ENCODE assay signal across 24 mouse cellular contexts in the genomic region with DNA sequence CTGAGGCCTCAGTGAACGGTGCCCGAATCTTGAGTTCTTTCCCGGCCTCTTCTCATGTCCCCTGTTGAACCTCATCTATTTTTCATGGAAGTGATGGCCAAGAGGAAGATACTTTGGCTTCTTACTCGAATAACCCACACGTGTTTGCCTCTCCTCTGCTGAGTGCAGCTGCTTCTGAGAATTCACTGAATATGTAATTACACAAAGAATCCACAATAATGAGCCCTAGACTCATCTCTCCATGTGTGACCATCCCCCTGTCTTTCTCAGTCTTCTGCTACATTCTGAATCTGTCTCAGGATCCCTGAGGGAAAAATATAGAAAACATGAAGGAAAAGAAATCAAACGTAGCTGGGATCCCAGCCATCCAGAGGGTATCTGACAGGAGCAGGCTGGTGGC. TPM values are rescaled to one million over a fixed set of nuclear protein-coding genes. Genes with fewer than 3 reads are reported as not detected.
"Had no signal": no experiment of that assay in that cellular context is flagged by ENCODE, and none has a peak within 500 bp of the region (broad histone marks: within the 10 kb centered on the region; RNA-seq: fewer than 3 reads in every experiment).

No protein-coding gene starts in this region.

- H3K9me3 ChIP-seq: midbrain, embryonic 10.5 days; midbrain, embryonic 12.5 days; neural tube, embryonic 13.5 days; neural tube, embryonic 15.5 days had no signal

- DNase-seq: lung, adult 18-20 months; lung, embryonic 14.5 days; lung, postnatal 10 days; lung, postnatal 4 days; midbrain, embryonic 14.5 days; retina, postnatal 1 day; right cerebral cortex, adult 18-20 months; right cerebral cortex, postnatal 25 days; right cerebral cortex, postnatal 4 days; spleen, adult 18-20 months; thymus, adult 18-20 months; thymus, postnatal 14 days; thymus, postnatal 36 days had no signal

- H3K4me2 ChIP-seq: lung, embryonic 14.5 days; midbrain, embryonic 12.5 days; neural tube, embryonic 13.5 days; neural tube, embryonic 15.5 days had no signal

- H3K27me3 ChIP-seq: midbrain, embryonic 12.5 days; neural tube, embryonic 15.5 days had no signal

- H3K4me1 ChIP-seq: midbrain, embryonic 10.5 days; midbrain, embryonic 12.5 days had no signal

- H3K4me3 ChIP-seq: midbrain, embryonic 10.5 days; midbrain, embryonic 12.5 days; myocyte; neural tube, embryonic 13.5 days; neural tube, embryonic 15.5 days had no signal

- ATAC-seq: midbrain, embryonic 16.5 days had no signal

- H3K9ac ChIP-seq: lung, embryonic 14.5 days; midbrain, embryonic 12.5 days; neural tube, embryonic 13.5 days; neural tube, embryonic 15.5 days had no signal

- H3K27ac ChIP-seq: midbrain, embryonic 10.5 days; midbrain, embryonic 12.5 days; neural tube, embryonic 13.5 days; neural tube, embryonic 15.5 days had no signal

- H3K36me3 ChIP-seq: midbrain, embryonic 10.5 days; midbrain, embryonic 12.5 days; neural tube, embryonic 13.5 days; neural tube, embryonic 15.5 days had no signal

RNA-seq across cellular contexts. Expression of a gene that starts 32.5 kb away (rescaled TPM):
- total RNA-seq: megakaryocyte, adult 5-6 weeks; megakaryocyte-erythroid progenitor cell, adult 5-6 weeks had no signal
- polyA plus RNA-seq: midbrain, embryonic 12.5 days; neural tube, embryonic 13.5 days; small intestine, adult 2 months; stomach, embryonic 14.5 days; stomach, embryonic 16.5 days had no signal
